8 mouse cellular contexts compared by ENCODE assay signal in the genomic region with DNA sequence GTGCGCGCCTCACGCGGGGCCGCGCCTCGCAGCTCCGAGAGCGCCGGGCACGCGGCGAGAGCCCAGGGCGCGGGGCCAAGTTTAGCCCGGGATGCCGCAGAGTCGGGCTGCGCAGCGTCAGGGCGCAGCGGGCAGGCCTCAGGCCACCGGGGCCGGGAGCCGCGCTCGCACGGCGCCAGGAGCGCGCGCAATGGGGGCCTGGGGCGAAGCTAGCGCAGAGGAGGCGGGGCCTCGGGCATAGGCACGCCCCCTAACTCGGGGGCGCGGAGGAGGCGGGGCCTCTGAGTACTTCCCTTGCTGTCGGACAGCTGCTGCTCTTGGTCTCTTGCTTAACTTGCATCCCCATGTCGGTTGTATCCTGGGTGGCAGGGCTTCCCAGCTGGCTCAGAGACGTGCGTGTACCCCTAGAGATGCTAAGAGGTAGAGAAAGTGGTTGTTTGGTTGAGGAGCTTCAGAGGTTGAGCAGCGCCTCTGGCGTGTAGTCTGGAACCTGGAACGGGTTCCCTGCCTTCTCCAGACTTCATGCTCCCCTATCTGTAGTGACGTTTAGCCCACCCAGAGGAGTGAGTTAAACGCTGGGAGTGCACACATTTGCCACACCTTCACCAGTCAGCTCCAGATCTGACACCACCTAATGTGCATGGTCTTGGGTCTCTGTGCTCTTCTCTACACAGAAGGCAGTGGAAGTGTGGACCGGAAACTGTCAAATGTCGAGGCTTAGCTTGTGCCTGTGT. TPM values are rescaled to one million over a fixed set of nuclear protein-coding genes. Genes with fewer than 3 reads are reported as not detected.
DNase-seq lines count a peak whose midpoint lies in the region; ATAC-seq and TF ChIP-seq lines count a peak whose summit lies in the region.

A gene (minus strand): TSS at position 171 of the 734 bp plus-strand sequence.

- WGBS in hindbrain, embryonic 13.5 days: 5% methylated on average over 52 of the region's 52 CpGs

- peak within 1 kb of the TSS; percentile 68 for H3K4me3 ChIP-seq in hindbrain, embryonic 13.5 days

- H3K27me3 ChIP-seq in Patski: no peaks in the 10 kb centered on the region
- no peaks in the 10 kb centered on the region for H3K27me3 ChIP-seq in hindbrain, embryonic 13.5 days

- DNase-seq in Patski (ENCODE audit: low read depth, low spot score): no peak
- DNase-seq in cerebellum, postnatal 25 days: peak; percentile 89 to 93
- peak; percentile 68 to 75 for DNase-seq in frontal cortex, postnatal 25 days (ENCODE audit: low spot score in 2 of 2)
- peak; percentile 84 to 87 for DNase-seq in layer of hippocampus, postnatal 14 days (ENCODE audit: low spot score in 2 of 2)
- peak; percentile 96 for DNase-seq in lung, postnatal 10 days
- DNase-seq in ovary, postnatal 14 days (ENCODE audit: low spot score): peak; percentile 87
- DNase-seq in thymus, postnatal 10 days (ENCODE audit: low spot score in 2 of 2): peak; percentile 93 to 95

- peaks cover 18% of the 10 kb centered on the region for H3K4me1 ChIP-seq in hindbrain, embryonic 13.5 days (replicated peaks)

- in situ Hi-C loops in Patski (cut with MboI; ENCODE audit: low pct_unique_long_range_greater_than_20kb): no loop called here

- no peaks in the 10 kb centered on the region for H3K9me3 ChIP-seq in hindbrain, embryonic 13.5 days

- no peaks in the 10 kb centered on the region for H3K36me3 ChIP-seq in hindbrain, embryonic 13.5 days

- peak within 1 kb of the TSS; percentile 90 for H3K27ac ChIP-seq in hindbrain, embryonic 13.5 days

- CTCF ChIA-PET in Patski (lab: Charles Lee): no interaction called here

- peak within 1 kb of the TSS; percentile 71 for H3K4me2 ChIP-seq in hindbrain, embryonic 13.5 days

- H3K9ac ChIP-seq in hindbrain, embryonic 13.5 days: peak within 1 kb of the TSS; percentile 84

- TF ChIP-seq CTCF in Patski (IDR thresholded peaks at IDR 0.05): no peak

- POLR2A ChIA-PET in Patski (lab: Charles Lee): interaction anchor here (0.7 to 1.4 kb wide), 8 partner anchors 9 to 162 kb away, joined by 3 to 4 read pairs (median 3); no protein-coding TSS in a partner anchor

- ATAC-seq in Patski: peak; percentile 66
- peak; percentile 83 for ATAC-seq in hindbrain, embryonic 13.5 days (ENCODE audit: low FRiP score)

RNA-seq across cellular contexts. Expression of the gene that starts here (rescaled TPM):
- polyA plus RNA-seq in Patski (2021): 39.5 TPM
- polyA plus RNA-seq in hindbrain, embryonic 13.5 days (2015; fragmentation: Nextera tagmentation; extraction: Ambion mirVana): 2.4 and 2.7 TPM in 2 replicates
- 10 to 100 TPM; 11.5 to 12.2 TPM for total RNA-seq in layer of hippocampus, postnatal 14 days (2021)

Comparison
In these comparisons a context has a peak if more than half of its experiments do, and no peak if none do; other contexts are left out.
1. RNA of the gene that starts here (polyA plus RNA-seq): 39.5 TPM in Patski (single experiment); 2.4 to 2.7 TPM in hindbrain, embryonic 13.5 days; every median in the first group is over 10 times any median in the second.